Mouse (Mus musculus) brain, embryonic 14.5 days (tissue): ENCODE data around the gene Tmco3.

ENCODE experiments used
- CTCF ChIP-seq: fragments of 200-500 bp; IDR thresholded peaks from 2 replicates; pipeline ENCODE4 v1.5.1; 2012; ENCODE audit warnings: inconsistent platforms, mild to moderate bottlenecking, moderate library complexity, borderline replicate concordance; ENCODE audit not compliant: insufficient read depth, insufficient read length; ENCODE audit errors: extremely low read depth
- POLR2A ChIP-seq: fragments of 200-500 bp; IDR thresholded peaks from 2 replicates; pipeline ENCODE4 v1.6.1; 2012; ENCODE audit warnings: mild to moderate bottlenecking, inconsistent platforms, borderline replicate concordance; ENCODE audit not compliant: poor library complexity, insufficient read depth, insufficient read length, severe bottlenecking; ENCODE audit errors: extremely low read depth

DNA sequence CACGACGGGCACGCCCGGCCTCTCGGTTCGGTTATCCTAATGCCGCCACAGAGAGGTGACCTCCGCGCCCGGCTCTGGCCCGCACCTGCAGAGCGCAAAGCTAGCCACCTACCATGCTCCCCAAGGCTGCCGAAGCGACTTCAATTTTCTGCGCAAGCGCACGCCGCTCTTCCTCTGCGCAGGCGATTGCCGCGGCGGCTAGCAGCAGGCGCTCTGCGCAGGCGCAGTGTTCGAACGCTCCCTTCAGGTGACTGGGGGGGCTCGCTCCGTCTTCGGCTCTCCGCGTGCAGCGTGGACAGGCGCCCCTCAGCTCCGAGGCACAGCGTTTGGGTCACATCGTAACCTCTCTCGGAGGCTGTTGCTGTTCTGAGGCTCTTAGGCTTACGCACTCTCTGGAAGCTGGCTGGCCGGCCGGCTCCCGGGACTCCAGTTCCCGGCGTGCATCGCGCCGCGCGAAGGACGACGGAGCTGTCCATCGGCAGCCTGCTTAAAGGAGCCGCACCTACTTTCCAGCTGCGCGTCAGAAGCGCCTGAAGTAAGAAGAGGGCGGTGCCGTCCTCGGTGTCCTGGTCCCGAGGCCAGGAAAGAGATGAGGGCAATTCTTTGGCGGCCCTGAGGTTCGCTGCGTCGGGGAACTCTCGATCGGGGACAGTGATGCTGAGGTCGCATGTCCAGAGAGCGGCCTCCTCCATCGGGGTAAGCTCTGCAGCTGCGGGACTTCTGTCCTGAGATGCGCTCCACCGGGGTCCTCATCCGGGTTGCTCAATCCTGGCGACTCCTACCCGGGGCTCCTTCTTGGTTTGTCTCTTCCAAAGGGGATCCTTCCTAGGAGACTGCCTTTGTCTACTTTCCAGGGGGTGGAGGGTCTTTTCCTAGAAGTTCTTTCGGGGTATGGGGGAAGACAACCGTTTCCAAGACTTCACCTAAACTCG is at the start of gene Tmco3, which contains the start of gene Dcun1d2:
- TF ChIP-seq POLR2A (peak; percentile 66; the same call in 1 of the 2 replicates), CTCF (no peak)
